Mouse (Mus musculus) embryonic facial prominence, embryonic 10.5 days (tissue): ENCODE data around the gene Kctd6. TPM values are rescaled to one million over a fixed set of nuclear protein-coding genes. Genes with fewer than 3 reads are reported as not detected.

Experiments
- DNase-seq: peaks from one replicate; pipeline ENCODE4 v3.0.0-alpha.2; 2017; ENCODE audit warnings: low spot score
- H3K27ac ChIP-seq: fragments of 300-500 bp; sonication (generic); replicated peaks from 2 replicates; pipeline ENCODE4 v1.5.1; 2016; ENCODE audit warnings: mild to moderate bottlenecking
- H3K27me3 ChIP-seq: fragments of 300-500 bp; sonication (generic); replicated peaks from 2 replicates; pipeline ENCODE4 v1.6.1; 2016; ENCODE audit warnings: low read depth, mild to moderate bottlenecking; ENCODE audit not compliant: poor library complexity, severe bottlenecking
- H3K36me3 ChIP-seq: fragments of 300-500 bp; sonication (generic); replicated peaks from 2 replicates; pipeline ENCODE4 v1.6.1; 2016; ENCODE audit warnings: mild to moderate bottlenecking, moderate library complexity
- H3K4me1 ChIP-seq: fragments of 300-500 bp; sonication (generic); 2 replicates; pipeline ENCODE4 v1.6.1; 2016
- H3K4me3 ChIP-seq: fragments of 300-500 bp; sonication (generic); 2 replicates; pipeline ENCODE4 v1.5.1; 2016; ENCODE audit warnings: mild to moderate bottlenecking, moderate library complexity
- H3K9me3 ChIP-seq: fragments of 300-500 bp; sonication (generic); 2 replicates; pipeline ENCODE4 v1.6.1; 2016; ENCODE audit warnings: mild to moderate bottlenecking
- WGBS: fragments of 180-500 bp; shearing (Covaris S2); methylation state at CpG from one replicate; pipeline ENCODE4 v1.1.7; 2016; 5-methylcytosine and 5-hydroxymethylcytosine counted together
- polyA plus RNA-seq: library from polyadenylated mRNA; unstranded; fragments of >200 nt; fragmentation: Nextera tagmentation; extraction: Ambion mirVana; gene quantifications from 2 replicates; pipeline ENCODE4 v1.2.1, GENCODE M21; 2016

Kctd6 gene
- polyA plus RNA-seq, 1 experiment from 2014 or later: 6.3 TPM

GRCm38 (mm10) chr14:8192727-8193126 lies 21.2 kb upstream of the Kctd6 start:
- Histone ChIP-seq H3K36me3 (no peaks in the 10 kb centered on the region), H3K27ac (no peak overlapping the region), H3K9me3 (no peaks in the 10 kb centered on the region), H3K4me3 (no peak overlapping the region), H3K4me1 (no peaks in the 10 kb centered on the region), H3K27me3 (no peaks in the 10 kb centered on the region)
- no peak for DNase-seq
- 89% methylated on average over 6 of the region's 6 CpGs for WGBS

GRCm38 (mm10) chr14:8200769-8201168 lies 13.2 kb upstream of the Kctd6 start:
- Histone ChIP-seq H3K27ac (no peak overlapping the region), H3K4me3 (no peak overlapping the region), H3K9me3 (no peaks in the 10 kb centered on the region), H3K4me1 (no peaks in the 10 kb centered on the region; the same call in 1 of the 2 replicates), H3K36me3 (no peaks in the 10 kb centered on the region), H3K27me3 (no peaks in the 10 kb centered on the region)
- DNase-seq: no peak
- WGBS: 85% methylated on average over 5 of the region's 5 CpGs

GRCm38 (mm10) chr14:8201715-8202114 lies 12.2 kb upstream of the Kctd6 start:
- no peaks in the 10 kb centered on the region for H3K36me3 ChIP-seq
- H3K9me3 ChIP-seq: no peaks in the 10 kb centered on the region
- H3K4me1 ChIP-seq: peaks cover 8% of the 10 kb centered on the region
- H3K27me3 ChIP-seq: no peaks in the 10 kb centered on the region
- no peak for DNase-seq
- 63% methylated on average over 3 of the region's 3 CpGs for WGBS
- H3K27ac ChIP-seq: no peak overlapping the region
- H3K4me3 ChIP-seq: no peak overlapping the region

GRCm38 (mm10) chr14:8206179-8206910 lies 7.6 kb upstream of the Kctd6 start:
- Histone ChIP-seq H3K27me3 (no peaks in the 10 kb centered on the region), H3K4me1 (peaks cover 21% of the 10 kb centered on the region), H3K9me3 (no peaks in the 10 kb centered on the region), H3K27ac (peak overlapping the region; percentile 59), H3K36me3 (no peaks in the 10 kb centered on the region), H3K4me3 (no peak overlapping the region)
- WGBS: 56% methylated on average over 9 of the region's 9 CpGs
- no peak for DNase-seq

- no peaks in the 10 kb centered on the region for H3K36me3 ChIP-seq
- H3K9me3 ChIP-seq: no peaks in the 10 kb centered on the region
- H3K4me1 ChIP-seq: peaks cover 21% of the 10 kb centered on the region
- H3K27me3 ChIP-seq: no peaks in the 10 kb centered on the region
- WGBS: 33% methylated on average over 5 of the region's 5 CpGs
- H3K4me3 ChIP-seq: no peak overlapping the region
- DNase-seq: peak; percentile 49
- peak overlapping the region; percentile 59 for H3K27ac ChIP-seq
Measured at GRCm38 (mm10) chr14:8207105-8207504, 6.8 kb upstream of the Kctd6 start.

GRCm38 (mm10) chr14:8207543-8207942 lies 6.4 kb upstream of the Kctd6 start:
- no peaks in the 10 kb centered on the region for H3K36me3 ChIP-seq
- WGBS: 59% methylated on average over 5 of the region's 5 CpGs
- DNase-seq: no peak
- H3K27ac ChIP-seq: peak overlapping the region; percentile 59; the same call in 1 of the 2 replicates
- H3K27me3 ChIP-seq: no peaks in the 10 kb centered on the region
- no peak overlapping the region for H3K4me3 ChIP-seq
- H3K4me1 ChIP-seq: peaks cover 21% of the 10 kb centered on the region
- H3K9me3 ChIP-seq: no peaks in the 10 kb centered on the region

GRCm38 (mm10) chr14:8208876-8209275 lies 5.1 kb upstream of the Kctd6 start:
- Histone ChIP-seq H3K9me3 (no peaks in the 10 kb centered on the region), H3K27ac (peak overlapping the region; percentile 19; the same call in 1 of the 2 replicates), H3K4me3 (no peak overlapping the region), H3K36me3 (no peaks in the 10 kb centered on the region), H3K4me1 (peaks cover 21% of the 10 kb centered on the region), H3K27me3 (no peaks in the 10 kb centered on the region)
- no peak for DNase-seq
- WGBS: 86% methylated on average over 3 of the region's 3 CpGs

- DNase-seq: no peak
- Histone ChIP-seq H3K4me3 (no peak overlapping the region), H3K9me3 (no peaks in the 10 kb centered on the region), H3K27me3 (peaks cover 3% of the 10 kb centered on the region), H3K4me1 (peaks cover 26% of the 10 kb centered on the region), H3K27ac (no peak overlapping the region), H3K36me3 (no peaks in the 10 kb centered on the region)
- 88% methylated on average over 2 of the region's 2 CpGs for WGBS
Measured at GRCm38 (mm10) chr14:8209896-8210295, 4.0 kb upstream of the Kctd6 start.

- Histone ChIP-seq H3K4me3 (no peak overlapping the region), H3K4me1 (peaks cover 28% of the 10 kb centered on the region), H3K9me3 (no peaks in the 10 kb centered on the region), H3K36me3 (no peaks in the 10 kb centered on the region), H3K27ac (no peak overlapping the region), H3K27me3 (peaks cover 27% of the 10 kb centered on the region)
- no peak for DNase-seq
- 78% methylated on average over 2 of the region's 2 CpGs for WGBS
Measured at GRCm38 (mm10) chr14:8212996-8213395, 944 bp upstream of the Kctd6 start.

- 2% methylated on average over 63 of the region's 63 CpGs for WGBS
- Histone ChIP-seq H3K9me3 (no peaks in the 10 kb centered on the region), H3K4me3 (peak overlapping the region; percentile 76), H3K27me3 (peaks cover 27% of the 10 kb centered on the region), H3K27ac (peak overlapping the region; percentile 92), H3K36me3 (no peaks in the 10 kb centered on the region), H3K4me1 (peaks cover 35% of the 10 kb centered on the region)
- peak; percentile 82 for DNase-seq
Measured at GRCm38 (mm10) chr14:8214299-8215207, 613 bp downstream of the Kctd6 start.

- H3K4me1 ChIP-seq: peaks cover 38% of the 10 kb centered on the region
- DNase-seq: no peak
- WGBS: 15% methylated on average over 21 of the region's 21 CpGs
Measured at GRCm38 (mm10) chr14:8215208-8215778, 1.4 kb downstream of the Kctd6 start.

GRCm38 (mm10) chr14:8216100-8216499 lies 2.2 kb downstream of the Kctd6 start:
- Histone ChIP-seq H3K27ac (no peak overlapping the region), H3K4me1 (peaks cover 38% of the 10 kb centered on the region), H3K4me3 (no peak overlapping the region), H3K9me3 (no peaks in the 10 kb centered on the region), H3K36me3 (no peaks in the 10 kb centered on the region), H3K27me3 (peaks cover 27% of the 10 kb centered on the region)
- DNase-seq: no peak
- 71% methylated on average over 5 of the region's 5 CpGs for WGBS

More at GRCm38 (mm10) chr14:8215208-8215778, 1.4 kb downstream of the Kctd6 start:
- no peaks in the 10 kb centered on the region for H3K9me3 ChIP-seq
- no peak overlapping the region; the same call in 1 of the 2 replicates for H3K27ac ChIP-seq
- H3K36me3 ChIP-seq: no peaks in the 10 kb centered on the region
- H3K4me3 ChIP-seq: peak overlapping the region; percentile 76
- peaks cover 27% of the 10 kb centered on the region for H3K27me3 ChIP-seq
